Mouse (Mus musculus) intestine, embryonic 14.5 days (tissue): ENCODE results near the gene Mrap2. TPM values are rescaled to one million over a fixed set of nuclear protein-coding genes. Genes with fewer than 3 reads are reported as not detected.

Experiments
- ATAC-seq: fragments of 200-750 bp; cut with Nextera tagmentation; replicated peaks from 2 replicates; pipeline ENCODE4 v1.8.0; 2017; ENCODE audit warnings: low read depth, moderate number of reproducible peaks, moderate TSS enrichment, moderate library complexity; ENCODE audit not compliant: low FRiP score, low TSS enrichment
- DNase-seq: peaks from one replicate; pipeline ENCODE4 v3.0.0-alpha.2; 2018; ENCODE audit warnings: low spot score
- H3K27ac ChIP-seq: fragments of 300-500 bp; sonication (generic); 2 replicates; pipeline ENCODE4 v1.5.1; 2014; ENCODE audit warnings: low read depth, mild to moderate bottlenecking, control low read depth
- H3K27me3 ChIP-seq: fragments of 300-500 bp; sonication (generic); replicated peaks from 2 replicates; pipeline ENCODE4 v1.6.1; 2014; ENCODE audit warnings: low read length, control low read depth; ENCODE audit not compliant: control insufficient read depth, insufficient read depth
- H3K36me3 ChIP-seq: fragments of 300-500 bp; sonication (generic); 2 replicates; pipeline ENCODE4 v1.6.1; 2014; ENCODE audit warnings: low read length, control low read depth; ENCODE audit not compliant: control insufficient read depth, insufficient read depth
- H3K4me1 ChIP-seq: fragments of 300-500 bp; sonication (generic); replicated peaks from 2 replicates; pipeline ENCODE4 v1.6.1; 2014; ENCODE audit warnings: low read length, control low read depth, mixed read lengths; ENCODE audit not compliant: control insufficient read depth, insufficient read depth
- H3K4me2 ChIP-seq: fragments of 300-500 bp; sonication (generic); 2 replicates; pipeline ENCODE4 v1.6.1; 2014; ENCODE audit warnings: low read length
- H3K4me3 ChIP-seq: fragments of 300-500 bp; sonication (generic); 2 replicates; pipeline ENCODE4 v1.5.1; 2014; ENCODE audit warnings: low read depth, low read length, control low read depth, mixed read lengths
- H3K9ac ChIP-seq: fragments of 300-500 bp; sonication (generic); 2 replicates; pipeline ENCODE4 v1.6.1; 2014; ENCODE audit warnings: mild to moderate bottlenecking, low read length
- H3K9me3 ChIP-seq: fragments of 300-500 bp; sonication (generic); 2 replicates; pipeline ENCODE4 v1.6.1; 2016; ENCODE audit warnings: low read length, control low read depth; ENCODE audit not compliant: control insufficient read depth
- WGBS: fragments of 180-500 bp; shearing (Covaris S2); extraction: QIAGEN DNeasy Blood & Tissue Kit; methylation state at CpG from one replicate; pipeline ENCODE4 v1.1.7; 2014; 5-methylcytosine and 5-hydroxymethylcytosine counted together
- polyA plus RNA-seq: library from polyadenylated mRNA; unstranded; fragments of >200 nt; fragmentation: Nextera tagmentation; extraction: Ambion mirVana; gene quantifications from 2 replicates; pipeline ENCODE4 v1.2.1, GENCODE M21; 2014

The Mrap2 gene
- polyA plus RNA-seq, 1 experiment from 2014 or later = 0.12 TPM

- Histone ChIP-seq H3K9me3 (no peaks in the 10 kb centered on the region), H3K36me3 (no peaks in the 10 kb centered on the region), H3K4me3 (no peak overlapping the region), H3K9ac (no peak overlapping the region), H3K27ac (no peak overlapping the region), H3K4me1 (no peaks in the 10 kb centered on the region), H3K27me3 (no peaks in the 10 kb centered on the region), H3K4me2 (no peak overlapping the region)
- WGBS = 76% methylated on average over 4 of the region's 4 CpGs
- DNase-seq = no peak
- no peak for ATAC-seq
Observed at GRCm38 (mm10) chr9:87162559-87162958, 18.5 kb downstream of the Mrap2 start.

GRCm38 (mm10) chr9:87167001-87167830, 23.1 kb downstream of the Mrap2 start:
- WGBS = 68% methylated on average over 9 of the region's 9 CpGs
- H3K4me3 ChIP-seq = no peak overlapping the region
- no peaks in the 10 kb centered on the region for H3K36me3 ChIP-seq
- no peaks in the 10 kb centered on the region for H3K4me1 ChIP-seq
- H3K4me2 ChIP-seq = no peak overlapping the region
- no peak overlapping the region for H3K9ac ChIP-seq
- no peaks in the 10 kb centered on the region for H3K9me3 ChIP-seq
- no peaks in the 10 kb centered on the region for H3K27me3 ChIP-seq
- H3K27ac ChIP-seq = no peak overlapping the region
- DNase-seq (no peak), ATAC-seq (0 out of 2 replicates have a peak, but pooled peaks have one; percentile 5)

GRCm38 (mm10) chr9:87168051-87168450, 23.9 kb downstream of the Mrap2 start:
- no peak overlapping the region for H3K27ac ChIP-seq
- no peaks in the 10 kb centered on the region for H3K36me3 ChIP-seq
- no peak overlapping the region for H3K9ac ChIP-seq
- no peak overlapping the region for H3K4me3 ChIP-seq
- DNase-seq (no peak), ATAC-seq (no peak)
- no peaks in the 10 kb centered on the region for H3K27me3 ChIP-seq
- WGBS = 55% methylated on average over 3 of the region's 3 CpGs
- H3K9me3 ChIP-seq = no peaks in the 10 kb centered on the region
- no peak overlapping the region for H3K4me2 ChIP-seq
- H3K4me1 ChIP-seq = no peaks in the 10 kb centered on the region

- Histone ChIP-seq H3K36me3 (no peaks in the 10 kb centered on the region), H3K27me3 (no peaks in the 10 kb centered on the region), H3K4me2 (no peak overlapping the region), H3K27ac (no peak overlapping the region), H3K4me3 (no peak overlapping the region), H3K9ac (no peak overlapping the region), H3K9me3 (no peaks in the 10 kb centered on the region), H3K4me1 (no peaks in the 10 kb centered on the region)
- 90% methylated on average over 12 of the region's 12 CpGs for WGBS
- ATAC-seq (no peak), DNase-seq (no peak)
Observed at GRCm38 (mm10) chr9:87169144-87169543, 25.0 kb downstream of the Mrap2 start.

GRCm38 (mm10) chr9:87170891-87171290, 26.8 kb downstream of the Mrap2 start:
- H3K4me3 ChIP-seq = no peak overlapping the region
- H3K27me3 ChIP-seq = no peaks in the 10 kb centered on the region
- H3K4me2 ChIP-seq = no peak overlapping the region
- H3K4me1 ChIP-seq = no peaks in the 10 kb centered on the region
- 80% methylated on average over 3 of the region's 3 CpGs for WGBS
- no peaks in the 10 kb centered on the region for H3K9me3 ChIP-seq
- no peaks in the 10 kb centered on the region for H3K36me3 ChIP-seq
- DNase-seq = no peak
- H3K27ac ChIP-seq = no peak overlapping the region
- no peak for ATAC-seq
- no peak overlapping the region for H3K9ac ChIP-seq

- no peak overlapping the region for H3K4me3 ChIP-seq
- H3K9me3 ChIP-seq = no peaks in the 10 kb centered on the region
- DNase-seq = no peak
- WGBS = 73% methylated on average over 3 of the region's 3 CpGs
- no peaks in the 10 kb centered on the region for H3K27me3 ChIP-seq
- H3K4me2 ChIP-seq = no peak overlapping the region
- no peak overlapping the region for H3K27ac ChIP-seq
- H3K9ac ChIP-seq = no peak overlapping the region
- no peaks in the 10 kb centered on the region for H3K36me3 ChIP-seq
- H3K4me1 ChIP-seq = no peaks in the 10 kb centered on the region
- no peak for ATAC-seq
Observed at GRCm38 (mm10) chr9:87171517-87171916, 27.4 kb downstream of the Mrap2 start.

GRCm38 (mm10) chr9:87178534-87178933, 34.4 kb downstream of the Mrap2 start:
- H3K27ac ChIP-seq = no peak overlapping the region
- no peak overlapping the region for H3K9ac ChIP-seq
- no peaks in the 10 kb centered on the region for H3K36me3 ChIP-seq
- DNase-seq (no peak), ATAC-seq (no peak)
- no peaks in the 10 kb centered on the region for H3K4me1 ChIP-seq
- H3K4me3 ChIP-seq = no peak overlapping the region
- no peak overlapping the region for H3K4me2 ChIP-seq
- 49% methylated on average over 7 of the region's 7 CpGs for WGBS
- no peaks in the 10 kb centered on the region for H3K27me3 ChIP-seq
- H3K9me3 ChIP-seq = no peaks in the 10 kb centered on the region

GRCm38 (mm10) chr9:87182231-87182630, 38.1 kb downstream of the Mrap2 start:
- DNase-seq (no peak), ATAC-seq (no peak)
- WGBS = 91% methylated on average over 10 of the region's 10 CpGs
- Histone ChIP-seq H3K27ac (no peak overlapping the region), H3K27me3 (no peaks in the 10 kb centered on the region), H3K36me3 (no peaks in the 10 kb centered on the region), H3K9ac (no peak overlapping the region), H3K4me3 (no peak overlapping the region), H3K9me3 (no peaks in the 10 kb centered on the region), H3K4me2 (no peak overlapping the region), H3K4me1 (no peaks in the 10 kb centered on the region)

- Histone ChIP-seq H3K9ac (no peak overlapping the region), H3K27ac (no peak overlapping the region), H3K27me3 (no peaks in the 10 kb centered on the region), H3K4me3 (no peak overlapping the region), H3K9me3 (no peaks in the 10 kb centered on the region; the same call in 1 of the 2 replicates), H3K36me3 (peaks cover 16% of the 10 kb centered on the region), H3K4me2 (no peak overlapping the region), H3K4me1 (no peaks in the 10 kb centered on the region)
- DNase-seq (no peak), ATAC-seq (no peak)
- WGBS = 91% methylated on average over 4 of the region's 4 CpGs
Observed at GRCm38 (mm10) chr9:87187336-87187735, 43.2 kb downstream of the Mrap2 start.
